Mouse (Mus musculus): ENCODE measurements around the gene Zbed5.
A peak's percentile ranks its signal among the peaks of the same experiment; 100 is the strongest.

GRCm38 (mm10) chr5:129908242-129908965 is 12.9 kb downstream of the Zbed5 start, which contains the start of gene Nupr1l:
- TF ChIP-seq POLR2A (IDR thresholded peaks at IDR 0.05; ENCODE audit: low read depth, low read length), result peak; percentile 24; the same call in 1 of the 2 replicates
- TF ChIP-seq CTCF (IDR thresholded peaks at IDR 0.05; ENCODE audit: extremely low read depth, insufficient read depth, insufficient read length, insufficient replicate concordance), result no peak
